Mouse (Mus musculus): ENCODE results near the gene Mical1. TPM values are rescaled to one million over a fixed set of nuclear protein-coding genes. Genes with fewer than 3 reads are reported as not detected.

Mical1 gene
- total RNA-seq, 1 experiment: 35.3 TPM

DNA sequence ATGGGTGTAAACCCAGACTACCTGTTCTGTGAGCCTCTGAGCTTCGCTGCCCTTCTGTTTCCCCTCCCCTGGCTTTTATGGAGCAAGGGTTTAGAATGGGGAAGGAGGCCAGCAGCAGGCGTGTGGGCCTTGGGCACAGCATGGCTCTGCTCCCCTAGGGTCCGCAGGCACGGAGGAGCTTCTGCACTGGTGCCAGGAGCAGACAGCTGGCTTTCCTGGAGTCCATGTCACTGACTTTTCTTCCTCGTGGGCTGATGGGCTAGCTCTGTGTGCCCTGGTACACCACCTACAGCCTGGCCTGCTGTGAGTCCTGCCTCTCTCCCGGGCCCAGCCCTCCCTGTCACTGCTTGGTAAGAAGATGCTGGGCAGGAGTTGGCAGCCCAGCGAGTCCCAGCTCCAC, 6.3 kb downstream of the Mical1 start:
- in situ Hi-C loops (cut with MboI; ENCODE audit: low sequenced_read_pairs in 2 of 2, unreplicated experiment in 2 of 2): no loop called here
- Histone ChIP-seq H3K9me3 (ENCODE audit: control insufficient read depth, insufficient read depth, low read depth, low read length) (no peaks in the 10 kb centered on the region), H3K9ac (ENCODE audit: insufficient read depth, low read depth, low read length, poor library complexity, severe bottlenecking) (no peak overlapping the region), H3K4me3 (ENCODE audit: insufficient read depth in 1 of 2, low read depth in 1 of 2, low read length in 2 of 2, poor library complexity in 1 of 2, severe bottlenecking in 1 of 2) (no peak overlapping the region), H3K36me3 (ENCODE audit: control insufficient read depth, insufficient read depth, low read length, poor library complexity, severe bottlenecking) (peaks cover 31% of the 10 kb centered on the region), H3K4me1 (ENCODE audit: control insufficient read depth in 2 of 2, insufficient read depth in 2 of 2, low read length in 2 of 2, poor library complexity in 1 of 2) (peaks cover 0 to 16% of the 10 kb centered on the region in 2 experiments; a peak in 1 of 4 replicates), H3K27ac (ENCODE audit: insufficient read depth, low read depth, low read length, poor library complexity, severe bottlenecking) (no peak overlapping the region)
- TF ChIP-seq CHD2 (IDR thresholded peaks at IDR 0.05; ENCODE audit: low read depth, low read length) (no peak), ZNF384 (IDR thresholded peaks at IDR 0.05; ENCODE audit: low read depth, low read length) (no peak), HCFC1 (IDR thresholded peaks at IDR 0.05; ENCODE audit: borderline replicate concordance, insufficient read depth, low read length) (no peak), MAFK (IDR thresholded peaks at IDR 0.05; ENCODE audit: insufficient read depth, low read depth, low read length) (no peak), ZC3H11A (IDR thresholded peaks at IDR 0.05; ENCODE audit: borderline replicate concordance, low read depth, low read length) (no peak)
- DNase-seq (ENCODE audit: low read depth, low spot score): no peak

DNA sequence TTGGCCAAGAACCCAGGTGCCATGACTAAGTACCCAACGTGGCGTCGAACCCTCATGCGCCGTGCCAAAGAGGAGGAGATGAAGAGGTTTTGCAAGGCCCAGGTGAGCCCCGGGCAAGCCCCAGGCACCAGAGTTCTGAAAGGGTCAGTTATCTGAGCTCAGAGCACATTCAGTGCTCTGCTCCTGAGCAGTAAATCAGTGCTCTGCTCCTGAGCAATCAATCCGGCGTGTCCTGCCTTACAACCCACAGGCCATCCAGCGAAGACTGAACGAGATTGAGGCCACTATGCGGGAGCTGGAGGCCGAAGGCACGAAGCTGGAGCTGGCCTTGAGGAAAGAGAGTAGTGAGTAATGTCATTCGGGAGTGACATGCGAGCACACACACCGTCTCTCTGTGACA, 9.7 kb downstream of the Mical1 start:
- Histone ChIP-seq H3K4me3 (ENCODE audit: insufficient read depth in 1 of 2, low read depth in 1 of 2, low read length in 2 of 2, poor library complexity in 1 of 2, severe bottlenecking in 1 of 2) (no peak overlapping the region), H3K4me1 (ENCODE audit: control insufficient read depth in 2 of 2, insufficient read depth in 2 of 2, low read length in 2 of 2, poor library complexity in 1 of 2) (peaks cover 3 to 15% of the 10 kb centered on the region in 2 experiments; a peak in 1 of 4 replicates), H3K36me3 (ENCODE audit: control insufficient read depth, insufficient read depth, low read length, poor library complexity, severe bottlenecking) (peaks cover 43% of the 10 kb centered on the region), H3K27ac (ENCODE audit: insufficient read depth, low read depth, low read length, poor library complexity, severe bottlenecking) (no peak overlapping the region), H3K9me3 (ENCODE audit: control insufficient read depth, insufficient read depth, low read depth, low read length) (no peaks in the 10 kb centered on the region), H3K9ac (ENCODE audit: insufficient read depth, low read depth, low read length, poor library complexity, severe bottlenecking) (no peak overlapping the region)
- no peak for DNase-seq (ENCODE audit: low read depth, low spot score)
- no peak for TF ChIP-seq CHD2 (IDR thresholded peaks at IDR 0.05; ENCODE audit: low read depth, low read length)
- no peak for TF ChIP-seq ZC3H11A (IDR thresholded peaks at IDR 0.05; ENCODE audit: borderline replicate concordance, low read depth, low read length)
- TF ChIP-seq MAFK (IDR thresholded peaks at IDR 0.05; ENCODE audit: insufficient read depth, low read depth, low read length): no peak
- no peak for TF ChIP-seq ZNF384 (IDR thresholded peaks at IDR 0.05; ENCODE audit: low read depth, low read length)
- no peak for TF ChIP-seq HCFC1 (IDR thresholded peaks at IDR 0.05; ENCODE audit: borderline replicate concordance, insufficient read depth, low read length)
- in situ Hi-C loops (cut with MboI; ENCODE audit: low sequenced_read_pairs in 2 of 2, unreplicated experiment in 2 of 2): no loop called here

DNA sequence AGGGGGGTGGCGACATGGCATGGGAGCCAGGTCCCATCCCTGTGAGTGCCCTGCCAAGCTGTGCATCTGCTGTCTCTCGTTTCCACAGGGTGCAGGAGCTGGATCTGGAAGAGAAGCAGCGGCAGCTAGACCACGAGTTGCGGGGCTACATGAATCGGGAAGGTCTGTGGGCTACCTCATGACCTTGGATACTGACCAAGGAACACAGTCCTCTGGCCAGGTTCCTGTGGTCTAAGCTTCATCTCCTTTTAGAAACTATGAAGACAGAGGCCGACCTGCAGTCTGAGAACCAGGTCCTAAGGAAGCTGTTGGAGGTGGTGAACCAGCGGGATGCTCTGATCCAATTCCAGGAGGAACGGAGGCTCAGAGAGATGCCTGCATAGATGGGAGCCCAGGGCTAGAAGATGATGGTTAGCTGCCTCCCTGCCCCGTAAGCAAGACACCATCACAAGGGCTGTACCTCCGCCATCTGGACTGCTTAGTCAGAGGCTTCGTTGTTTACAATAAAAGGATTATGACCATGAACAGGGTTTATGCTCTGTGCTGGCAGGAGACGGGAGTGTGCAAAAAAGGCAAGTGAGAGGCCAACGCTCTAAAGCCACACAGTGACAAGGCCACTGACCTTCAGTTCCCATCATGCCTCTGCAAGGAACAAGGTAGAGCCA, 10.5 kb downstream of the Mical1 start:
- H3K27ac ChIP-seq (ENCODE audit: insufficient read depth, low read depth, low read length, poor library complexity, severe bottlenecking): no peak overlapping the region
- H3K9me3 ChIP-seq (ENCODE audit: control insufficient read depth, insufficient read depth, low read depth, low read length): no peaks in the 10 kb centered on the region
- peaks cover 43% of the 10 kb centered on the region for H3K36me3 ChIP-seq (ENCODE audit: control insufficient read depth, insufficient read depth, low read length, poor library complexity, severe bottlenecking)
- no peak for DNase-seq (ENCODE audit: low read depth, low spot score)
- no peak overlapping the region for H3K4me3 ChIP-seq (ENCODE audit: insufficient read depth in 1 of 2, low read depth in 1 of 2, low read length in 2 of 2, poor library complexity in 1 of 2, severe bottlenecking in 1 of 2)
- in situ Hi-C loops (cut with MboI; ENCODE audit: low sequenced_read_pairs in 2 of 2, unreplicated experiment in 2 of 2): no loop called here
- peaks cover 4 to 12% of the 10 kb centered on the region in 2 experiments; a peak in 1 of 4 replicates for H3K4me1 ChIP-seq (ENCODE audit: control insufficient read depth in 2 of 2, insufficient read depth in 2 of 2, low read length in 2 of 2, poor library complexity in 1 of 2)
- H3K9ac ChIP-seq (ENCODE audit: insufficient read depth, low read depth, low read length, poor library complexity, severe bottlenecking): no peak overlapping the region
- TF ChIP-seq CHD2 (IDR thresholded peaks at IDR 0.05; ENCODE audit: low read depth, low read length): no peak

DNA sequence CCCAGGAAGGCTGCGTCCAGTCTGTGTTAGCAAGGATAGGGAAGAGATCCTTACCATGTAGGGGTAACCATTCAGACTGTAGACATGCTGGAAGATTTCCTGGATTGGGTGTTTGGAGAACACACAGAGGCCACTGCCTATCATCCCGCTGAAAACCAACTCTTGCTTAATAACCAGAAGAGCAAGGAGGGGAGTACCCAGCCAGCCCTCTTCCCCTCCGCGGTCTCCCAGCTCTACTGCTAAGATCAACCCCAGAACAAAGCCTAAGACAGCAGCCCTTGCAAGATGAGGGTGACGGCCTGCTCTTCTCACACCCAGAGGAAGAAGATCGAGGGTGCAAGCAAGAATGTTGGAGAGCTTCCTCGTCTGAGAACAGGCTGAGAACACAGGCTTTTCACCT, 12.8 kb downstream of the Mical1 start:
- H3K4me3 ChIP-seq (ENCODE audit: insufficient read depth in 1 of 2, low read depth in 1 of 2, low read length in 2 of 2, poor library complexity in 1 of 2, severe bottlenecking in 1 of 2): peak overlapping the region; percentile 74 to 78; a peak in 2 of 4 replicates
- H3K9ac ChIP-seq (ENCODE audit: insufficient read depth, low read depth, low read length, poor library complexity, severe bottlenecking): peak overlapping the region; percentile 77
- TF ChIP-seq ZNF384 (IDR thresholded peaks at IDR 0.05; ENCODE audit: low read depth, low read length) (no peak), MAFK (IDR thresholded peaks at IDR 0.05; ENCODE audit: insufficient read depth, low read depth, low read length) (no peak), ZC3H11A (IDR thresholded peaks at IDR 0.05; ENCODE audit: borderline replicate concordance, low read depth, low read length) (no peak), CHD2 (IDR thresholded peaks at IDR 0.05; ENCODE audit: low read depth, low read length) (no peak), HCFC1 (IDR thresholded peaks at IDR 0.05; ENCODE audit: borderline replicate concordance, insufficient read depth, low read length) (no peak)
- H3K4me1 ChIP-seq (ENCODE audit: control insufficient read depth in 2 of 2, insufficient read depth in 2 of 2, low read length in 2 of 2, poor library complexity in 1 of 2): peaks cover 4 to 9% of the 10 kb centered on the region in 2 experiments; a peak in 1 of 4 replicates
- H3K36me3 ChIP-seq (ENCODE audit: control insufficient read depth, insufficient read depth, low read length, poor library complexity, severe bottlenecking): peaks cover 34% of the 10 kb centered on the region
- in situ Hi-C loops (cut with MboI; ENCODE audit: low sequenced_read_pairs in 2 of 2, unreplicated experiment in 2 of 2): no loop called here
- H3K9me3 ChIP-seq (ENCODE audit: control insufficient read depth, insufficient read depth, low read depth, low read length): no peaks in the 10 kb centered on the region
- H3K27ac ChIP-seq (ENCODE audit: insufficient read depth, low read depth, low read length, poor library complexity, severe bottlenecking): no peak overlapping the region
- no peak for DNase-seq (ENCODE audit: low read depth, low spot score)

DNA sequence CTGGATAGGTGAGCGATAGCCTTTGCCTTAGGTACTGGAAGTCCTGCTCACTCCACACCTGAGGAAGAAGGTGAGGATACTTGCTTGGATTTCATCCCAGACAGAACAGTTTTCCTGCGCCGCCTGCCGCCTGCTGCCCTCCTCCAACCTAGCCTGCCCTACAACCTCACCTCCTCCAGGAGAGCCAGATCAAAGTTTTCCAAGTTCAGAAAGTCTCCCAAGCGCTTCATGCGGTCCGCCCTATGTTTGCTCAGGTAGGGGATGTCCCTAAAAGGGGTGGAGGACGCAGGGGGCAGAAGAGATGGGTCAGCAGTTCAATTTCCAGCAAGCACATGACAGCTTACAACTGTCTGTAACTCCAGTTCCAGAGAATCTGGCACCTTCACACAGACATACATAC, 13.2 kb downstream of the Mical1 start:
- no peak for TF ChIP-seq HCFC1 (IDR thresholded peaks at IDR 0.05; ENCODE audit: borderline replicate concordance, insufficient read depth, low read length)
- TF ChIP-seq ZNF384 (IDR thresholded peaks at IDR 0.05; ENCODE audit: low read depth, low read length): no peak
- TF ChIP-seq CHD2 (IDR thresholded peaks at IDR 0.05; ENCODE audit: low read depth, low read length): no peak
- no peak for TF ChIP-seq ZC3H11A (IDR thresholded peaks at IDR 0.05; ENCODE audit: borderline replicate concordance, low read depth, low read length)
- no peak for TF ChIP-seq MAFK (IDR thresholded peaks at IDR 0.05; ENCODE audit: insufficient read depth, low read depth, low read length)

More for the DNA sequence above, 13.2 kb downstream of the Mical1 start:
- DNase-seq (ENCODE audit: low read depth, low spot score): no peak
- no peak overlapping the region for H3K27ac ChIP-seq (ENCODE audit: insufficient read depth, low read depth, low read length, poor library complexity, severe bottlenecking)
- peak overlapping the region; percentile 74 to 78 for H3K4me3 ChIP-seq (ENCODE audit: insufficient read depth in 1 of 2, low read depth in 1 of 2, low read length in 2 of 2, poor library complexity in 1 of 2, severe bottlenecking in 1 of 2)
- H3K9ac ChIP-seq (ENCODE audit: insufficient read depth, low read depth, low read length, poor library complexity, severe bottlenecking): peak overlapping the region; percentile 77
- H3K4me1 ChIP-seq (ENCODE audit: control insufficient read depth in 2 of 2, insufficient read depth in 2 of 2, low read length in 2 of 2, poor library complexity in 1 of 2): peaks cover 4 to 9% of the 10 kb centered on the region in 2 experiments; a peak in 1 of 4 replicates
- no peaks in the 10 kb centered on the region for H3K9me3 ChIP-seq (ENCODE audit: control insufficient read depth, insufficient read depth, low read depth, low read length)
- H3K36me3 ChIP-seq (ENCODE audit: control insufficient read depth, insufficient read depth, low read length, poor library complexity, severe bottlenecking): peaks cover 30% of the 10 kb centered on the region
- in situ Hi-C loops (cut with MboI; ENCODE audit: low sequenced_read_pairs in 2 of 2, unreplicated experiment in 2 of 2): no loop called here
